Mouse (Mus musculus) lung, postnatal 4 days (tissue): ENCODE measurements at regions not wholly inside any gene's neighbourhood (a gene's known extent, or its start where the extent isn't known, plus 50 kb on each side); places are given as distances from the start of the nearest gene placed in this dataset.

Experiments
- DNase-seq, 2 experiments: peaks; one replicate each; pipeline ENCODE4 v3.0.0; 2021

GRCm38 (mm10) chr2:174532671-174533363 lies 59.9 kb upstream of the Prelid3b start:
- peak; percentile 50 to 59 for DNase-seq

- no peak for DNase-seq
Observed at GRCm38 (mm10) chr2:174540717-174541116, 67.8 kb upstream of the Prelid3b start.

- DNase-seq = peak in 1 of 2 experiments; percentile 10
Observed at GRCm38 (mm10) chr2:174547207-174547606, 74.3 kb upstream of the Prelid3b start.

- DNase-seq = no peak
Observed at GRCm38 (mm10) chr2:174547701-174548100, 74.8 kb upstream of the Prelid3b start.

GRCm38 (mm10) chr2:174548776-174549175 lies 75.9 kb upstream of the Prelid3b start:
- DNase-seq = no peak

- no peak for DNase-seq
Observed at GRCm38 (mm10) chr2:174555778-174556177, 82.9 kb upstream of the Prelid3b start.

- DNase-seq = no peak
Observed at GRCm38 (mm10) chr2:174561828-174562429, 81.4 kb upstream of the Zfp831 start.

GRCm38 (mm10) chr2:174563917-174564316 lies 79.4 kb upstream of the Zfp831 start:
- DNase-seq = no peak

- DNase-seq = no peak
Observed at GRCm38 (mm10) chr2:174564817-174565216, 78.5 kb upstream of the Zfp831 start.

- DNase-seq = peak in 1 of 2 experiments; percentile 7
Observed at GRCm38 (mm10) chr2:174565891-174566290, 77.4 kb upstream of the Zfp831 start.

GRCm38 (mm10) chr2:174566752-174567151 lies 76.6 kb upstream of the Zfp831 start:
- no peak for DNase-seq

- peak in 1 of 2 experiments; percentile 12 for DNase-seq
Observed at GRCm38 (mm10) chr2:174574804-174575507, 68.4 kb upstream of the Zfp831 start.

GRCm38 (mm10) chr2:174575546-174575945 lies 67.8 kb upstream of the Zfp831 start:
- DNase-seq = no peak

- no peak for DNase-seq
Observed at GRCm38 (mm10) chr2:174580906-174581703, 62.2 kb upstream of the Zfp831 start.

GRCm38 (mm10) chr2:174584272-174584671 lies 59.1 kb upstream of the Zfp831 start:
- no peak for DNase-seq
